14 mouse cellular contexts compared by ENCODE assay signal in the genomic region with DNA sequence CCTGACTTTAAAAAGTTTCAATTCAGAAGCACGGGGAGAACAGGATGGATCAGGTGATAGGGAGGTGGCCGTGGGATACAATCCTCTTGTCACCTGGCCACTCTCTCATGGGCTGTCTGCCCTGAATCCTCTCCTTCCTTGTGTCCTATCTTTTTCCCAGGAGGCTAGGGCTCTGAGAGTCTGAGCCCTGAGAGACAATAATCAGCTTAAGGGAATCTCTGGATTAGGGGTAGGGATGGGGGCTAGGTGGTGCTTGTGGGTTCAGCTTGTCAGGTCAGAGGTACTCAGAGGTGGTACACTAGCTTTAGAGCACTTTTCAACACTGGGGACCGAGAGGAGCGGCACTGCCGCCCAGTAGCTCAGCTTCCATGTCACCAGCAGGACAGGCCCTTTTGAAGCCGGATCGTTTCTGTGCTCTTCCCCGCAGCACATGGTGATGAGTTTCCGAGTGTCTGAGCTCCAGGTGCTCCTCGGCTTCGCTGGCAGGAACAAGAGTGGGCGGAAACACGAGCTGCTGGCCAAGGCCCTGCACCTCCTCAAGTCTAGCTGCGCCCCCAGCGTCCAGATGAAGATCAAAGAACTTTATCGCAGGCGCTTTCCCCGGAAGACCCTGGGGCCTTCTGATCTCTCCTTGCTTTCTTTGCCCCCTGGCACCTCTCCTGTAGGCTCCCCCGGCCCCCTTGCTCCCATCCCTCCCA. TPM values are rescaled to one million over a fixed set of nuclear protein-coding genes. Genes with fewer than 3 reads are reported as not detected.
DNase-seq lines count a peak whose midpoint lies in the region; ATAC-seq and TF ChIP-seq lines count a peak whose summit lies in the region.
"Had no signal": no experiment of that assay in that cellular context is flagged by ENCODE, and none has a peak within 500 bp of the region (broad histone marks: within the 10 kb centered on the region; RNA-seq: fewer than 3 reads in every experiment).

No protein-coding gene starts in this region.

- H3K4me1 ChIP-seq in kidney, postnatal 0 days (replicated peaks; ENCODE audit: insufficient read depth, low read length), result peaks cover 10% of the 10 kb centered on the region
- H3K4me1 ChIP-seq in kidney, adult 2 months (ENCODE audit: control insufficient read depth, insufficient read depth, low read length), result peaks cover 4% of the 10 kb centered on the region; the same call in 1 of the 2 replicates

- H3K9me3 ChIP-seq in kidney, postnatal 0 days (replicated peaks; ENCODE audit: low read length), result no peaks in the 10 kb centered on the region
- H3K9me3 ChIP-seq: limb, embryonic 15.5 days; neural tube, embryonic 15.5 days; stomach, embryonic 15.5 days had no signal

- no peak overlapping the region for H3K9ac ChIP-seq in kidney, postnatal 0 days (ENCODE audit: low read depth, low read length)
- H3K9ac ChIP-seq: limb, embryonic 15.5 days; neural tube, embryonic 15.5 days; stomach, embryonic 15.5 days had no signal

- no peak overlapping the region for H3K4me2 ChIP-seq in kidney, postnatal 0 days (ENCODE audit: low read length)
- H3K4me2 ChIP-seq: limb, embryonic 15.5 days; neural tube, embryonic 15.5 days had no signal

- no peak for ATAC-seq in cerebellum, adult (ENCODE audit: insufficient number of reproducible peaks, low FRiP score, low TSS enrichment)
- no peak for ATAC-seq in kidney, postnatal 0 days (replicated peaks; ENCODE audit: low FRiP score, low read depth)

- H3K27ac ChIP-seq in kidney, postnatal 0 days, result no peak overlapping the region
- H3K27ac ChIP-seq in kidney, adult 2 months (ENCODE audit: insufficient read depth, low read depth, low read length), result no peak overlapping the region
- H3K27ac ChIP-seq: limb, embryonic 15.5 days; neural tube, embryonic 15.5 days; stomach, embryonic 15.5 days had no signal

- TF ChIP-seq POLR2A in kidney, adult 2 months (IDR thresholded peaks at IDR 0.05; ENCODE audit: low read depth, low read length), result no peak

- 35% methylated on average over 19 of the region's 19 CpGs for WGBS in kidney, postnatal 0 days
- WGBS in kidney, adult 2 months, result 66% methylated on average over 19 of the region's 19 CpGs

- H3K36me3 ChIP-seq in kidney, postnatal 0 days (ENCODE audit: insufficient read depth, low read length), result peaks cover 19% of the 10 kb centered on the region
- 0 out of 2 replicates have a peak, but pooled peaks cover 1% of the 10 kb centered on the region for H3K36me3 ChIP-seq in kidney, adult 2 months (ENCODE audit: control insufficient read depth, insufficient read depth, low read length)

- peak; percentile 42 to 55 for DNase-seq in cerebellum, postnatal 14 days
- no peak for DNase-seq in kidney, postnatal 0 days (ENCODE audit: low spot score)
- DNase-seq in kidney, adult 2 months, result no peak
- DNase-seq in right cerebral cortex, postnatal 36 days (ENCODE audit: low spot score in 2 of 2), result peak; percentile 30 to 34
- DNase-seq in right cerebral cortex, postnatal 25 days, result no peak
- DNase-seq in adrenal gland, postnatal 25 days, result no peak
- DNase-seq in urinary bladder, postnatal 25 days (ENCODE audit: low spot score), result no peak
- DNase-seq: heart, adult 11 months; heart, postnatal 14 days; lung, adult 2 months had no signal

- H3K4me3 ChIP-seq in kidney, postnatal 0 days (replicated peaks; ENCODE audit: low read depth, low read length), result no peak overlapping the region
- no peak overlapping the region for H3K4me3 ChIP-seq in kidney, adult 2 months (ENCODE audit: insufficient read depth, low read depth, low read length)
- H3K4me3 ChIP-seq: limb, embryonic 15.5 days; stomach, embryonic 15.5 days had no signal

- 0 out of 2 replicates have a peak, but pooled peaks have one; percentile 5 for TF ChIP-seq CTCF in kidney, postnatal 0 days (IDR thresholded peaks at IDR 0.05; ENCODE audit: low read depth)
- TF ChIP-seq CTCF in kidney, adult 2 months (conservative IDR thresholded peaks at IDR 0.05; ENCODE audit: insufficient read depth, insufficient read length, low read depth, low read length), result no peak

- no peaks in the 10 kb centered on the region for H3K27me3 ChIP-seq in kidney, postnatal 0 days (ENCODE audit: insufficient read depth, low read length)
- H3K27me3 ChIP-seq in kidney, adult 2 months (replicated peaks; ENCODE audit: control insufficient read depth, insufficient read depth, low read length), result no peaks in the 10 kb centered on the region
- H3K27me3 ChIP-seq: limb, embryonic 15.5 days; neural tube, embryonic 15.5 days; stomach, embryonic 15.5 days had no signal

RNA-seq across cellular contexts. Expression of gene Pias3, which starts 3.0 kb away (rescaled TPM):
- polyA plus RNA-seq in kidney, postnatal 0 days (2015; fragmentation: Nextera tagmentation; extraction: Ambion mirVana), result 38.7 and 39.1 TPM in 2 replicates
- 21.0 and 23.2 TPM in 2 replicates for polyA plus RNA-seq in kidney, adult 2 months (2012; rRNA removed)
- 27.6 and 33.1 TPM in 2 replicates for total RNA-seq in adrenal gland, postnatal 25 days (2021)

RNA-seq across cellular contexts. Expression of gene Nudt17, which starts 9.2 kb away (rescaled TPM):
- polyA plus RNA-seq in kidney, postnatal 0 days (2015; fragmentation: Nextera tagmentation; extraction: Ambion mirVana), result 8.2 and 9.5 TPM in 2 replicates
- polyA plus RNA-seq in kidney, adult 2 months (2012; rRNA removed), result 2.0 and 3.6 TPM in 2 replicates
- total RNA-seq in adrenal gland, postnatal 25 days (2021), result 0.67 TPM in 1 of 2 replicates, not detected in the other

RNA-seq across cellular contexts. Expression of gene Polr3c, which starts 28.3 kb away (rescaled TPM):
- 25.3 and 29.8 TPM in 2 replicates for polyA plus RNA-seq in kidney, postnatal 0 days (2015; fragmentation: Nextera tagmentation; extraction: Ambion mirVana)
- 32.2 and 34.6 TPM in 2 replicates for polyA plus RNA-seq in kidney, adult 2 months (2012; rRNA removed)
- 27.5 and 32.4 TPM in 2 replicates for total RNA-seq in adrenal gland, postnatal 25 days (2021)

RNA-seq across cellular contexts. Expression of gene Rnf115, which starts 28.3 kb away (rescaled TPM):
- 59.0 and 59.2 TPM in 2 replicates for polyA plus RNA-seq in kidney, postnatal 0 days (2015; fragmentation: Nextera tagmentation; extraction: Ambion mirVana)
- polyA plus RNA-seq in kidney, adult 2 months (2012; rRNA removed), result 20.7 and 23.5 TPM in 2 replicates
- total RNA-seq in adrenal gland, postnatal 25 days (2021), result 36.7 and 37.2 TPM in 2 replicates

RNA-seq across cellular contexts. Expression of gene Ankrd35, which starts 29.2 kb away (rescaled TPM):
- 1.0 and 1.3 TPM in 2 replicates for polyA plus RNA-seq in kidney, postnatal 0 days (2015; fragmentation: Nextera tagmentation; extraction: Ambion mirVana)
- polyA plus RNA-seq in kidney, adult 2 months (2012; rRNA removed), result 0.38 and 0.45 TPM in 2 replicates
- 2.3 and 3.2 TPM in 2 replicates for total RNA-seq in adrenal gland, postnatal 25 days (2021)

Comparison
In these comparisons a context has a peak if more than half of its experiments do, and no peak if none do; other contexts are left out.
1. DNase-seq: peak in cerebellum, postnatal 14 days (2 of 2) and right cerebral cortex, postnatal 36 days (2 of 2); none in kidney, postnatal 0 days (single experiment), kidney, adult 2 months (single experiment), right cerebral cortex, postnatal 25 days (single experiment), adrenal gland, postnatal 25 days (single experiment) and urinary bladder, postnatal 25 days (single experiment).